Comparison of ENCODE assay signal across 8 mouse cellular contexts in genomic region chr15:32244956-32245836, GRCm38 (mm10). TPM values are rescaled to one million over a fixed set of nuclear protein-coding genes. Genes with fewer than 3 reads are reported as not detected.
DNase-seq lines count a peak whose midpoint lies in the region; ATAC-seq lines count a peak whose summit lies in the region.

No protein-coding gene starts in this region.

- H3K27ac ChIP-seq in embryonic facial prominence, embryonic 15.5 days (replicated peaks), result peak overlapping the region; percentile 81
- peak overlapping the region; percentile 91 for H3K27ac ChIP-seq in limb, embryonic 10.5 days
- no peak overlapping the region for H3K27ac ChIP-seq in midbrain, embryonic 16.5 days (ENCODE audit: low read length)

- H3K4me3 ChIP-seq in embryonic facial prominence, embryonic 15.5 days (replicated peaks), result peak overlapping the region; percentile 72
- H3K4me3 ChIP-seq in limb, embryonic 10.5 days, result peak overlapping the region; percentile 86
- peak overlapping the region; percentile 64 for H3K4me3 ChIP-seq in midbrain, embryonic 16.5 days (ENCODE audit: low read depth, low read length)

- H3K27me3 ChIP-seq in embryonic facial prominence, embryonic 15.5 days, result no peaks in the 10 kb centered on the region
- no peaks in the 10 kb centered on the region for H3K27me3 ChIP-seq in limb, embryonic 10.5 days (ENCODE audit: low read depth, poor library complexity, severe bottlenecking)
- H3K27me3 ChIP-seq in midbrain, embryonic 16.5 days (ENCODE audit: control insufficient read depth, insufficient read depth, low read depth, low read length), result peaks cover 3% of the 10 kb centered on the region; the same call in 1 of the 2 replicates

- H3K9me3 ChIP-seq in embryonic facial prominence, embryonic 15.5 days (replicated peaks), result no peaks in the 10 kb centered on the region
- no peaks in the 10 kb centered on the region for H3K9me3 ChIP-seq in limb, embryonic 10.5 days (replicated peaks)
- H3K9me3 ChIP-seq in midbrain, embryonic 16.5 days (replicated peaks; ENCODE audit: control insufficient read depth, low read length, poor library complexity, severe bottlenecking), result no peaks in the 10 kb centered on the region

- peaks cover 29% of the 10 kb centered on the region for H3K4me1 ChIP-seq in embryonic facial prominence, embryonic 15.5 days
- H3K4me1 ChIP-seq in limb, embryonic 10.5 days, result peaks cover 33% of the 10 kb centered on the region
- H3K4me1 ChIP-seq in midbrain, embryonic 16.5 days (ENCODE audit: control insufficient read depth, insufficient read depth, low read length), result peaks cover 5% of the 10 kb centered on the region; the same call in 1 of the 2 replicates

- peak; percentile 51 for ATAC-seq in embryonic facial prominence, embryonic 15.5 days (ENCODE audit: insufficient number of reproducible peaks, low FRiP score, low TSS enrichment, low read depth)
- ATAC-seq in hematopoietic stem cell, adult 5-6 weeks (replicated peaks in 1 of 2; ENCODE audit: insufficient read depth in 1 of 2, low FRiP score in 2 of 2, low TSS enrichment in 1 of 2, low read depth in 1 of 2, poor library complexity in 2 of 2, severe bottlenecking in 2 of 2), result peak; percentile 0 to 11; a peak in 1 of 4 replicates
- peak; percentile 84 for ATAC-seq in midbrain, embryonic 16.5 days

- peaks cover 10% of the 10 kb centered on the region; the same call in 1 of the 2 replicates for H3K36me3 ChIP-seq in embryonic facial prominence, embryonic 15.5 days
- H3K36me3 ChIP-seq in limb, embryonic 10.5 days, result peaks cover 15% of the 10 kb centered on the region
- H3K36me3 ChIP-seq in midbrain, embryonic 16.5 days (ENCODE audit: control insufficient read depth, insufficient read depth, low read length), result no peaks in the 10 kb centered on the region

- peak overlapping the region; percentile 94 for H3K4me2 ChIP-seq in embryonic facial prominence, embryonic 15.5 days (replicated peaks)
- H3K4me2 ChIP-seq in midbrain, embryonic 16.5 days (ENCODE audit: low read length), result peak overlapping the region; percentile 96

- WGBS in embryonic facial prominence, embryonic 15.5 days, result under 1% methylated on average over 52 of the region's 52 CpGs
- under 1% methylated on average over 52 of the region's 52 CpGs for WGBS in limb, embryonic 10.5 days
- under 1% methylated on average over 52 of the region's 52 CpGs for WGBS in midbrain, embryonic 16.5 days

- peak overlapping the region; percentile 75 for H3K9ac ChIP-seq in embryonic facial prominence, embryonic 15.5 days
- H3K9ac ChIP-seq in midbrain, embryonic 16.5 days (ENCODE audit: low read depth, low read length), result peak overlapping the region; percentile 74

- peak; percentile 29 for DNase-seq in layer of hippocampus, adult 11-12 months (ENCODE audit: low spot score)
- no peak for DNase-seq in layer of hippocampus, adult 9-10 months (ENCODE audit: low spot score)
- DNase-seq in adrenal gland, postnatal 25 days, result peak; percentile 51
- peak; percentile 75 for DNase-seq in limb, embryonic 10.5 days (ENCODE audit: low spot score)
- DNase-seq in T-cell, adult 2 months (ENCODE audit: low spot score), result no peak

RNA-seq across cellular contexts. Expression of gene Sema5a, which starts 0.6 kb away (rescaled TPM):
- 17.6 and 22.6 TPM in 2 replicates for total RNA-seq in adrenal gland, postnatal 25 days (2021)
- polyA plus RNA-seq in embryonic facial prominence, embryonic 15.5 days (2015; fragmentation: Nextera tagmentation; extraction: Ambion mirVana), result 28.6 and 30.8 TPM in 2 replicates
- total RNA-seq in hematopoietic stem cell, adult 5-6 weeks (2017), result not detected in 2 replicates
- 19.5 and 22.6 TPM in 2 replicates for polyA plus RNA-seq in limb, embryonic 10.5 days (2016; fragmentation: Nextera tagmentation; extraction: Ambion mirVana)
- 7.1 and 8.1 TPM in 2 replicates for polyA plus RNA-seq in midbrain, embryonic 16.5 days (2015; fragmentation: Nextera tagmentation; extraction: Ambion mirVana)

Comparison
In these comparisons a context has a peak if more than half of its experiments do, and no peak if none do; other contexts are left out.
1. DNase-seq: peak in layer of hippocampus, adult 11-12 months (single experiment), adrenal gland, postnatal 25 days (single experiment) and limb, embryonic 10.5 days (single experiment); none in layer of hippocampus, adult 9-10 months (single experiment) and T-cell, adult 2 months (single experiment).
2. ATAC-seq: peak in every context shown above with its lines; median percentile 84 in midbrain, embryonic 16.5 days; 51 in embryonic facial prominence, embryonic 15.5 days; 6 in hematopoietic stem cell, adult 5-6 weeks.
3. Peak in every context shown above with its lines, with median percentiles within 50 percentile points of each other: H3K4me3 ChIP-seq.